Mouse (Mus musculus) E14TG2a.4 (cell line): ENCODE results near the gene Ggt6.

ENCODE experiments used
- CTCF ChIP-seq: conservative IDR thresholded peaks from 2 replicates; pipeline ENCODE4 v1.5.1; 2014; ENCODE audit warnings: low read length
- POU5F1 ChIP-seq: IDR thresholded peaks from 2 replicates; pipeline ENCODE4 v1.6.1; 2014; ENCODE audit warnings: low read length, borderline replicate concordance

GRCm38 (mm10) chr11:72421518-72422278 lies 13.6 kb upstream of the Ggt6 start:
- TF ChIP-seq CTCF (no peak), POU5F1 (no peak)
